Mouse (Mus musculus): ENCODE data around the gene Amhr2.

- no peak for TF ChIP-seq NANOG (IDR thresholded peaks at IDR 0.05; ENCODE audit: borderline replicate concordance, low read length)
- TF ChIP-seq CTCF (conservative IDR thresholded peaks at IDR 0.05; ENCODE audit: low read length) = no peak
- no peak for TF ChIP-seq POU5F1 (IDR thresholded peaks at IDR 0.05; ENCODE audit: borderline replicate concordance, low read length)
Measured at GRCm38 (mm10) chr15:102459847-102460246, 14.7 kb downstream of the Amhr2 start.

Measured in E14TG2a.4 (cell line).